Mouse (Mus musculus) midbrain, embryonic 13.5 days (tissue): Measurements from ENCODE around the gene Tmc4. TPM values are rescaled to one million over a fixed set of nuclear protein-coding genes. Genes with fewer than 3 reads are reported as not detected.

ENCODE experiments used
- ATAC-seq: fragments of 200-750 bp; cut with Nextera tagmentation; 2 replicates; pipeline ENCODE4 v1.8.0; 2017; ENCODE audit warnings: mild to moderate bottlenecking, moderate TSS enrichment, moderate library complexity
- H3K27ac ChIP-seq: fragments of 300-500 bp; sonication (generic); 2 replicates; pipeline ENCODE4 v1.5.1; 2015; ENCODE audit warnings: inconsistent platforms, mild to moderate bottlenecking, moderate library complexity
- H3K27me3 ChIP-seq: fragments of 300-500 bp; sonication (generic); 2 replicates; pipeline ENCODE4 v1.6.1; 2015; ENCODE audit warnings: mild to moderate bottlenecking, inconsistent platforms
- H3K36me3 ChIP-seq: fragments of 300-500 bp; sonication (generic); 2 replicates; pipeline ENCODE4 v1.6.1; 2015; ENCODE audit warnings: mild to moderate bottlenecking, inconsistent platforms
- H3K4me1 ChIP-seq: fragments of 300-500 bp; sonication (generic); replicated peaks from 2 replicates; pipeline ENCODE4 v1.6.1; 2015; ENCODE audit warnings: inconsistent platforms
- H3K4me2 ChIP-seq: fragments of 300-500 bp; sonication (generic); replicated peaks from 2 replicates; pipeline ENCODE4 v1.6.1; 2015; ENCODE audit warnings: moderate library complexity, mild to moderate bottlenecking, inconsistent platforms
- H3K4me3 ChIP-seq: fragments of 300-500 bp; sonication (generic); replicated peaks from 2 replicates; pipeline ENCODE4 v1.5.1; 2015; ENCODE audit warnings: mild to moderate bottlenecking, inconsistent platforms
- H3K9ac ChIP-seq: fragments of 300-500 bp; sonication (generic); replicated peaks from 2 replicates; pipeline ENCODE4 v1.6.1; 2015; ENCODE audit warnings: mild to moderate bottlenecking, inconsistent platforms
- H3K9me3 ChIP-seq: fragments of 300-500 bp; sonication (generic); 2 replicates; pipeline ENCODE4 v1.6.1; 2016; ENCODE audit warnings: mild to moderate bottlenecking, inconsistent platforms
- WGBS: fragments of 180-500 bp; shearing (Covaris S2); methylation state at CpG from one replicate; pipeline ENCODE4 v1.1.7; 2015; 5-methylcytosine and 5-hydroxymethylcytosine counted together
- polyA plus RNA-seq: library from polyadenylated mRNA; unstranded; fragments of >200 nt; fragmentation: Nextera tagmentation; extraction: Ambion mirVana; gene quantifications from 2 replicates; pipeline ENCODE4 v1.2.1, GENCODE M21; 2015

Gene Tmc4
- polyA plus RNA-seq, 1 experiment from 2014 or later: 4.0 TPM

DNA sequence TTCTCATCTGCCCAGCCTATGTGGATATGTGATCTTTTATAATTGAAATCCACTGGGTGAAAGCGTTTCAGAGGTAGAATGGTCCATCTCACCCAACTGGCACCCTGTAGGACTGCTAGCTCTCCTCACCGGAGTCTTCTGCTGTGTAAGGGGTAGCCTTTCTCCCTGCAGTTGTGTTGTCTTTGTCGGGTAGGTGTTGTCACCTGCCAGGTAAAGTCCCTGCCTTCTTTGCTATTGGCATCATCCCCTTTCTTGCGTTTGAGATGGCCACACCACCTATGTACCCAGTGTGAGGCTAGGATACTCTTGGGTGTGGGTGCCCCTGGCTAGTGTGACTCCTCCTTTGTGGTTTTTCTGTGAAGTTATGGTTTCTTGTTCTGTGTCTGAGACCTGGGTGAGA is 30.7 kb downstream of the Tmc4 start:
- no peak for ATAC-seq
- no peaks in the 10 kb centered on the region for H3K27me3 ChIP-seq
- H3K27ac ChIP-seq: no peak overlapping the region; the same call in 1 of the 2 replicates
- H3K9me3 ChIP-seq: no peaks in the 10 kb centered on the region
- H3K9ac ChIP-seq: peak overlapping the region; percentile 98
- H3K4me1 ChIP-seq: peaks cover 41% of the 10 kb centered on the region
- peak overlapping the region; percentile 91 for H3K4me2 ChIP-seq
- H3K4me3 ChIP-seq: peak overlapping the region; percentile 98
- WGBS: 74% methylated on average over 4 of the region's 4 CpGs
- H3K36me3 ChIP-seq: peaks cover 27% of the 10 kb centered on the region

DNA sequence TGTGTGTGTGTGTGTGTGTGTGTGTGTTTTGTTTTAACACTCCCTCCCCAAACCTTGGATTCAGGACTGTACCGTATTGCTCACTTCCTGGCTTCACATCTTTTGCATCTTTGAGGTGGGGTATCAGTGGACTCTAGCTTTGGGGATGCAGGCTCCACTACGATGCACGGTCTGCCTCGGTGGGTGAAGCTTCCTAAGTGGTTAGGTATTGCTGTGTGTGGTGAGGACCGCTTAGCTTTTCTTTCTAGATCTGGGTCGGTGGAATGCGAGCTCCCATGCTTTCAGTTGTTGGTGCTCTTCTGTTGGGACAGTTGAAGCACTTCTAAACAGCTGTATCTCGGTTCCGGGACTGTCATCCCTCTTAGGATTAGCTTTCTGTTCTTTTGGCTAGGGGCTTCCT is 31.2 kb downstream of the Tmc4 start:
- Histone ChIP-seq H3K27me3 (no peaks in the 10 kb centered on the region), H3K9me3 (no peaks in the 10 kb centered on the region), H3K4me2 (peak overlapping the region; percentile 91), H3K9ac (peak overlapping the region; percentile 98), H3K4me3 (peak overlapping the region; percentile 98), H3K27ac (peak overlapping the region; percentile 97; the same call in 1 of the 2 replicates), H3K4me1 (peaks cover 41% of the 10 kb centered on the region), H3K36me3 (peaks cover 27% of the 10 kb centered on the region)
- ATAC-seq: no peak
- 16% methylated on average over 9 of the region's 9 CpGs for WGBS

DNA sequence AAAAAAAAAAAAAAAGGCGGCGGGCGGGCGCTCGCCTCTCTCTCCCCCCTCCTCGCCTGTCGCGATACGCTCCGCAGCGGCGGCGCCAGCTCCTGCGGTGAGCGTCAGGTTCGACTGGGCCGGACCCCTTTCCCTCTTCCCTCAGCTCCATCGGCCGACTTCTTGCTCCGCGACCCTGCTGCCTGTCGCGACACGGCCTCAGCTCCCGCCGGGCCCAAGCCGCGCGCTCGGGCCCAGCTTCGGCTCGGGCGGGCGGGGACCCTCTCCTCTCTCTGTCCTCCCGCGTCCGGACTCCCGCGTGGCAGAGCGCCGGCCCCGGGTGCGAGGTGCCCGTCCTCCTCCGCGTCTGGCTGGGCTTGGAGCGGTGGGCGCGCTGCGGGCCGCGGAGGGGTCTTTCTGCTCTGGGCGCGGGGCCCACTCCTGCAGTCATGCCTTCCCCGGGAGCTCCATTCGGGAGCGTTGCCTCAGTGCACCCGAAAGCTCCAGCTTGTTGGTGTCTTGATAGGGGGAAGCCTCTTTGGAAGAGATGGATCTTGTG is 31.8 kb downstream of the Tmc4 start:
- Histone ChIP-seq H3K4me3 (peak overlapping the region; percentile 98), H3K27ac (peak overlapping the region; percentile 97), H3K4me1 (peaks cover 41% of the 10 kb centered on the region), H3K9ac (peak overlapping the region; percentile 98), H3K27me3 (no peaks in the 10 kb centered on the region), H3K36me3 (peaks cover 27% of the 10 kb centered on the region), H3K4me2 (peak overlapping the region; percentile 91), H3K9me3 (no peaks in the 10 kb centered on the region)
- peak; percentile 21; the same call in 1 of the 2 replicates for ATAC-seq
- under 1% methylated on average over 54 of the region's 58 CpGs for WGBS

DNA sequence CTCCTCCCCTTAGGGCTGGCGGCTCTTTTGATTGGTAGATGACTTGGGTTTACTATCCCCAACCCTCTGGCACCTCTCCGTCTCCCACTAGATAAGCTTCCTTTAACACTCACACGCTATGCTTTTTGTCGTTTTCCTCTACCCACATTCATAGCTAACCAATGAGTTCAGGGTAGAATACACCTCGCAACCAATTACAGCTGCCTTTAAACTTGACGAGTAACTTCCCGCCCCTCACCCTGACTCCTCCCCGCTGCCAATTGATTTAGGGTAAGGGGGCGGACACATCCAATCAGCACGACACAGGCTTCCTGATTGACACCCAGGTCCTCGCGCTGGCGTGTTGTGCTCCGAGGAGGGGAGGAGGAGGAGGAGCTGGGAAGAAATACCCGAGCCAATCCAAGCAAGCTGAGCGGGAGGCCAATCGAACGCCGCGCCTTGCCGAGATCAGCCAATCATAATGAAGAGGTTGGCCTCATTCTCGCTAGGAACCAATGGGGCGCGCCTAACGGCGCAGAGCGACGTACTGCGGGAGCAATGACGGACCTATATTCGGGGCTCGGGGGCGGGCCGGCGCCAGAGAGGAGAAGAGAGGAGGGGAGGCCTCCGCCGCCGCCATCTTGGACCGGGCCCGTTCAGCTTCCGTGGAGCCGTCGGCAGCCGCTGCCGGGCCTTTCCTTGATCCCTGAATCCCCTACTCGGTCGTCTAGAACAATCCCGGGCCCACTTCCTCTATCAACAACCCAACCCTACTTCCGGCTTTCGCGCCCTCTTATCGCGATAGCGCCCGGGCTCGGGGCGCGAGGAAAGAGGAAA is 32.5 kb downstream of the Tmc4 start, which contains the start of gene Cnot3:
TSS of gene Cnot3 (plus strand) at position 597 of the 816 bp plus-strand sequence.
- under 1% methylated on average over 56 of the region's 58 CpGs for WGBS
- Histone ChIP-seq H3K4me1 (peaks cover 41% of the 10 kb centered on the region), H3K36me3 (peaks cover 32% of the 10 kb centered on the region), H3K4me3 (peak within 1 kb of the TSS; percentile 98), H3K27me3 (no peaks in the 10 kb centered on the region), H3K4me2 (peak within 1 kb of the TSS; percentile 91), H3K9me3 (no peaks in the 10 kb centered on the region), H3K27ac (peak within 1 kb of the TSS; percentile 97), H3K9ac (peak within 1 kb of the TSS; percentile 98)
- peak; percentile 99 for ATAC-seq

DNA sequence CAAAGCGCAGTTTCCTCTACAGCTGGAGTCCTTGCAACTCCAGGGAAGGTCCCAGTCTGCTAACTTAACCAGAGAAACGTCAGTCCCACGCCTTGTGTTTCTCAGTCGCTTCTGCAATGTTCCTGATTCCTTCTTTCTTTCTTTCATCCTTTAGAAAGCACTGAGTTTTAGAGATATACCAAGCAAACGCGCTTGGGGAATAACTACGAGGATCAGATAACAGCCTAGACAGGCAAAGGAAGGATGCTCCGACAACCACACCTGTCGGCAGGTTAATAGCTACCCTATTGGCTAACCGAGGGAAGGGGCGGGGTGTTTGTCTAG is 33.0 kb downstream of the Tmc4 start:
- ATAC-seq: no peak
- peaks cover 41% of the 10 kb centered on the region for H3K4me1 ChIP-seq
- WGBS: under 1% methylated on average over 11 of the region's 11 CpGs
- H3K4me3 ChIP-seq: peak overlapping the region; percentile 98
- H3K9me3 ChIP-seq: no peaks in the 10 kb centered on the region
- peak overlapping the region; percentile 68 for H3K4me2 ChIP-seq
- peaks cover 38% of the 10 kb centered on the region for H3K36me3 ChIP-seq
- H3K27ac ChIP-seq: peak overlapping the region; percentile 46; the same call in 1 of the 2 replicates
- no peaks in the 10 kb centered on the region for H3K27me3 ChIP-seq
- H3K9ac ChIP-seq: peak overlapping the region; percentile 39; the same call in 1 of the 2 replicates

DNA sequence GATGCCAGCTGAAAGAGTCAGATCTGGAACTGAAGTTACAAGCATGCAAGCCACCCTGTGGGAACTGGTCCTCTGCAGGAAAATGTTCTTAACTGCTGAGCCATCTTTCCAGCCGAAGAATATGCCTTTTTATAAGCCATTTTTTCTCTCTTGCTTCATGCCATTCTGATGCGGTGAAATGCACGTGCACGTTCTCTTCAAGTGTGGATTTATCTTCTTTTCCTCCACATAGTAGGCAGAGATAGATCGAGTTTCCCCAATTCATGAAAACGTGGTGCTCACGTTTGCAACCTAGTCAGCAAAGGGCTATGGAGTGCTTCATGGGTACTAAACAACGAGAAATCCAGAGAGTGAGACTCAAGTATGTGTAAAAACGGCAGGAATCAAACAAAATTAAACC is 33.5 kb downstream of the Tmc4 start:
- H3K9me3 ChIP-seq: no peaks in the 10 kb centered on the region
- peak overlapping the region; percentile 98 for H3K4me3 ChIP-seq
- H3K36me3 ChIP-seq: peaks cover 42% of the 10 kb centered on the region
- WGBS: 24% methylated on average over 9 of the region's 9 CpGs
- H3K9ac ChIP-seq: 0 out of 2 replicates have a peak overlapping the region, but pooled peaks have one; percentile 39
- no peak for ATAC-seq
- H3K4me2 ChIP-seq: peak overlapping the region; percentile 68
- H3K27ac ChIP-seq: no peak overlapping the region
- H3K4me1 ChIP-seq: peaks cover 36% of the 10 kb centered on the region
- no peaks in the 10 kb centered on the region for H3K27me3 ChIP-seq

DNA sequence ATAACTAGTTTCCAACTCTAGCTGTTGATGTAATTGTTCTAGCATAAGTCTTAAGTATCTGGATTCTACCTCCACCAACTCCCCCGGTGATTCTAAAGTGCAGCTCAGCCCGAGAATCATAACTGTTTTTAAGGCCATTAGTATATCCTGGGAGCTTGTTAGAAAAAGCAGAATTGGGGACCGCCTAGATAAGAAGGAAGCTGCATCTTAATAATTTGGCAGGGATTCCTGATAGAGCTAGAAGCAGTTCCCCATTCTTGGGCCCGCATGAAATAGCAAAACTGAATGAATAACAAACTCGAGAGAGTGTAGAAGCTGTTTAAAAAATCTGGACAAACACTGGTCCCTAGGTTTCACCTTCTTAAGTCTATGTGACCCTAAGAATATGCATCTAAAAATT is 33.9 kb downstream of the Tmc4 start:
- ATAC-seq: no peak
- Histone ChIP-seq H3K36me3 (peaks cover 47% of the 10 kb centered on the region), H3K4me3 (no peak overlapping the region), H3K27ac (no peak overlapping the region), H3K4me1 (peaks cover 32% of the 10 kb centered on the region), H3K27me3 (no peaks in the 10 kb centered on the region), H3K9me3 (no peaks in the 10 kb centered on the region), H3K9ac (no peak overlapping the region), H3K4me2 (0 out of 2 replicates have a peak overlapping the region, but pooled peaks have one; percentile 68)
- WGBS: 74% methylated on average over 5 of the region's 5 CpGs

DNA sequence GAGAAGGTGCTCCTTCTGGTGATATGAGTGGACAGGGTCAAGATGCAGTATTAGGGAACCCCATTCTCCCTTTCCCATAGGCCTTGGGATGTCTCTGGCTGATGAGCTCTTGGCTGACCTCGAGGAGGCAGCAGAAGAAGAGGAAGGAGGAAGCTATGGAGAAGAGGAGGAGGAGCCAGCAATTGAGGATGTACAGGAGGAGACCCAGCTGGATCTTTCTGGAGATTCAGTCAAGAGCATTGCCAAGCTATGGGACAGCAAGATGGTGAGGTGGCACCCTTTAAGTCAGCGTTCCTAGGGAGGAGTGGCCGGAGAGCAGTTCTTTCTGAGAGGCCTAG is 46.9 kb downstream of the Tmc4 start:
- H3K36me3 ChIP-seq: peaks cover 44% of the 10 kb centered on the region
- peak; percentile 10 for ATAC-seq
- H3K4me3 ChIP-seq: peak overlapping the region; percentile 79
- WGBS: 74% methylated on average over 3 of the region's 3 CpGs
- H3K27me3 ChIP-seq: no peaks in the 10 kb centered on the region
- no peaks in the 10 kb centered on the region for H3K9me3 ChIP-seq
- peak overlapping the region; percentile 82 for H3K9ac ChIP-seq
- H3K4me2 ChIP-seq: peak overlapping the region; percentile 99
- peaks cover 27% of the 10 kb centered on the region for H3K4me1 ChIP-seq
- no peak overlapping the region for H3K27ac ChIP-seq

DNA sequence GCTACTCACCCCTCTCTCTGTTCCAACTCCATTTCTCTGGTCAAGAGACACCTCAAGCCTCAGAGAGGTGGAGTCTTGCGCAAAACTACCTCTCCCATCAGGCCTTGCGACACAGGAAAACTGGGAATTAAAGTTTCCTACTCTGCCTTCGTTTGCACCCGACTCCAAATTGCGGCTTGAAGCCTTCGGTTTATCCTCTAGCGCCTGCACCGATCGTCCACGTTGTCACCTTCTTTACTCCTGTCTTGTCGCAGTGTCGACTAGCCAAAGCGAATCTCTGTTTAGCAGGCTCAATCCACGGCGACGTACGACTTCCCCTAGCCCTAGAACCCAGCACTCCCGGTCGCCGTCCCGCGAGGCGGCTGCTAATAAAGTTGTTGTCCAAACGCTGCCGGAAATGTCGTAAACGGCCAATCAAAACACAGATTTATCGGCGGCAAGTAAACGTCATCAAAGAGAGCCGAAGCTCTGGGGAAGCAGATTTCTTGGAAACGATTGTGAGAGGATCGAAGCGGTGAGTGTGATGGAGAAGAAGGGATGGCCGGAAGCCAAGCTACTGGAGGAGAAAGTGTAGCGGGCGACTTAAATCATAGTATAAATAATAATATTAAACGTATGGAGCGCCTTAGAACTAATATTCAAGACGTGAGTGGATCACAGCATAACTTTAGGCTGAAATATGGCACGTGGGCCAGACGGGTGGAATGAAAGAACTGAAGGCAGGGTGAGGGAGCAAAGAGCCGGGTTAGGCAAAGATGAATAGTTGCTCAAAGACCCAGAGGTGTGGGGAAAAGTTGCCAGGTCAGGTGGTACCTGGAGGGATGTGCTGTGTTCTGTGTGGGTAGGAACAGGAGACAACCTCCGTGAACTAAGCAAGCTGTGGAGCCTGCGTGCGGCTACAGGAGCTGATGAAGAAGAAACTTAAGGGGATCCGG is 47.5 kb downstream of the Tmc4 start, which contains the start of the genes Tfpt and Prpf31:
TSS of gene Tfpt (minus strand) at position 387 of the 935 bp plus-strand sequence.
TSS of gene Prpf31 (plus strand) at position 443 of the 935 bp plus-strand sequence.
- Histone ChIP-seq H3K4me1 (peaks cover 27% of the 10 kb centered on the region), H3K27me3 (no peaks in the 10 kb centered on the region), H3K4me3 (peak within 1 kb of the TSS; percentile 79), H3K9me3 (no peaks in the 10 kb centered on the region), H3K9ac (peak within 1 kb of the TSS; percentile 90), H3K36me3 (peaks cover 44% of the 10 kb centered on the region), H3K27ac (peak within 1 kb of the TSS; percentile 70; the same call in 1 of the 2 replicates), H3K4me2 (peak within 1 kb of the TSS; percentile 99)
- ATAC-seq: peak; percentile 89
- WGBS: under 1% methylated on average over 47 of the region's 47 CpGs

DNA sequence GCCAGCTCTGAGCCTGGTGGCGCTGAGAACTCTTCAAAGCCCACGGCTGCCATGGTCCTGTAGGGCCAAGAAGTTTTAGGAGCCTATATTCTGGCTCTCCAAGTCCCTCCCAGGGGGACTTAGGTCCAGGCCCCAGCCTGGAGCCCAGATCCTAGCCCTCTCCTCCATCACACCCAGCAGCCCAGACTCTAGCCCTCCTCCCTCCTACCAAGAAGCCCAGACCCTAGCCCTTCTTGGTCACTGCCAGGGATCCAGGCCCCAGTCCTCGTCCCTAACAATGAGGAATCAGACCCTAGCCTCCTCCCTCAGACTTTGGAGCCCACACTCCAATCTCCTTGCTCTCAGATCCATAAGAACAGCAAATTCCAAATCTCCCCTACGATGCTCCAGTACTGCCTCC is 48.3 kb downstream of the Tmc4 start:
- H3K9ac ChIP-seq: peak overlapping the region; percentile 90
- WGBS: 41% methylated on average over 4 of the region's 4 CpGs

DNA sequence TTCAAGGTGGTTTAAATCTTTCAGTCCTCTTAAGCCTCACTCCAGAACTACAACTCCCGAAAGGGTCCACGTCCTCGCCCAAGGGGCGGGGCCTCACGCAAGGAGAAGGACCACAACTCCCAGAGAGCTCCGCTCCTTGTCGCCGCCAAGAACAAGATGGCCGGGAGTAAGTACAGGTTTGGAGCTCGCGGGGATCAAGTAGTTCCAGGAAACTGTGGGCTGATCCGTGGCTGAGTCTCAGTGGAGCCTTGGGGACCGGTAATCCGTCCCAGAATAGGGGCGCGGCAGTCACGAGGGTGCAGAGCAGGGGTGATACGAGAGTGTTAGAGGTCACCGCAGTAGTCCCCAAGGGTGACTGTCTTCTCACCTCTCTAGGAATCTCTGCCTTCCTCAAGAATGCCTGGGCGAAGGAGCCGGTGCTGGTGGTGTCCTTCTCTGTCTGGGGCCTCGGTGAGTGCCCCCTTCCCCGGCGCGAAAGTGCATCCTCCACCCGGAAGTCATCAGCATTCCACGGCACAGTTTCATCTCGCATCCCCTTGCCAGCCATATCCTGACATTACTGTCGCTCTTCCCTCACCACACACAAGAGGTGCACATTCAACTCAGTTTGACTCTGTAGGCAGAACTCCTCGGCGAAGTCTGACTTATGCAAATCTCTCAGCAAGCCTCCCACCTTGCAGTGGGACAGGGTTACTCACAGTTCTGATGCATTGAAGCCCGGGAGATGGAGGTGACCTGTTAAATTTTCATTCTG is 59.9 kb downstream of the Tmc4 start, which contains the start of gene Ndufa3:
TSS of gene Ndufa3 (plus strand) at position 132 of the 754 bp plus-strand sequence.
- peak; percentile 98 for ATAC-seq
- Histone ChIP-seq H3K4me3 (peak within 1 kb of the TSS; percentile 82), H3K27me3 (no peaks in the 10 kb centered on the region), H3K9me3 (no peaks in the 10 kb centered on the region), H3K36me3 (peaks cover 30% of the 10 kb centered on the region), H3K27ac (peak within 1 kb of the TSS; percentile 59), H3K9ac (peak within 1 kb of the TSS; percentile 88), H3K4me1 (peaks cover 12% of the 10 kb centered on the region), H3K4me2 (peak within 1 kb of the TSS; percentile 88)
- WGBS: under 1% methylated on average over 32 of the region's 32 CpGs

More for the DNA sequence above, 48.3 kb downstream of the Tmc4 start:
- H3K4me1 ChIP-seq: peaks cover 27% of the 10 kb centered on the region
- H3K4me2 ChIP-seq: peak overlapping the region; percentile 99
- no peaks in the 10 kb centered on the region for H3K27me3 ChIP-seq
- H3K9me3 ChIP-seq: no peaks in the 10 kb centered on the region
- peak overlapping the region; percentile 70; the same call in 1 of the 2 replicates for H3K27ac ChIP-seq
- peaks cover 44% of the 10 kb centered on the region for H3K36me3 ChIP-seq
- H3K4me3 ChIP-seq: peak overlapping the region; percentile 79
- ATAC-seq: peak; percentile 81
